Mouse (Mus musculus): Measurements from ENCODE around the gene Slc31a1. TPM values are rescaled to one million over a fixed set of nuclear protein-coding genes. Genes with fewer than 3 reads are reported as not detected.

Slc31a1 gene
- total and polyA plus RNA-seq, 3 experiments: 20.6 to 46.5 (median 37.5) TPM

DNA sequence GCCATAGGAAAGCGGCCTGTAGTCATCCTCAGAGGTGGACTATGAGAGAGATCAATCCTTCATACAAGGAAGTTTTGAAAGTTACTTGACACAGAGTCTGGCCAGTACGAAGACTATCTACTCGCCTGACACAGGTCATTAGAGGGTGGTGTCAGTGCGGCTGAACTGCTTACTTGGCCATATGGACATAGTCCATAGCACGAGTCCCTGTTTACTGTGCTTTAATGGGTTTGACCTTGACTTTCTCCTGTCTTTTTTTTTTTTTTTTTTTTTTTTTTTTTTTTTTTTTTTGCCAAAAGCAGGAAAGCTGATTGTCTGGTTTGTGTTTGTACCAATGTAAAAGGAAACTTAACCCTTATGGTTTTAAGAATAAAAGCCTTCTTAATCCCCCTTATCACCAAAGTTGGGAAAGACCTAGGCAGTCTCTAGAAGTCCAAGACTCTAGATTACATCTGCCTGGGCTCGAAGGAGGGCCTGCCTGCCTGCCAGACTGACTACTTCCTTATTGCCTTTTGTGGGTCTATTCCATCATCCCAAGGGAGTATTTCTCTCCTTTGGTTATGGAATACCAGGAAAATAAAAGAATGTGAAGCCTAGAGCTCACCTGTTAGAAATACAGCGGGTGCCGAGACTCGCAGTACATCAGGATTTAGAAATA, 19.3 kb downstream of the Slc31a1 start:
- Histone ChIP-seq H3K4me3 (ENCODE audit: control insufficient read depth in 1 of 2, insufficient read depth in 1 of 2, low read depth in 2 of 2, low read length in 2 of 2) (no peak overlapping the region), H3K27me3 (ENCODE audit: control insufficient read depth in 1 of 2, insufficient read depth in 2 of 2, low read length in 2 of 2) (no peaks in the 10 kb centered on the region), H3K4me1 (ENCODE audit: control insufficient read depth in 1 of 2, insufficient read depth in 2 of 2, low read length in 2 of 2) (peaks cover 10 to 14% of the 10 kb centered on the region in 2 experiments), H3K27ac (ENCODE audit: control insufficient read depth, low read depth, low read length) (no peak overlapping the region), H3K9me3 (replicated peaks; ENCODE audit: insufficient read depth, low read length) (no peaks in the 10 kb centered on the region), H3K9ac (ENCODE audit: control insufficient read depth, low read depth, low read length, poor library complexity, severe bottlenecking) (no peak overlapping the region), H3K79me2 (ENCODE audit: control insufficient read depth, insufficient read depth, low read length, poor library complexity) (no peaks in the 10 kb centered on the region; the same call in 1 of the 2 replicates), H3K36me3 (ENCODE audit: control insufficient read depth in 1 of 2, insufficient read depth in 2 of 2, low read length in 2 of 2) (peaks cover 0 to 22% of the 10 kb centered on the region in 2 experiments; a peak in 2 of 4 replicates)
- TF ChIP-seq MEF2A (IDR thresholded peaks at IDR 0.05; ENCODE audit: extremely low read depth, insufficient replicate concordance, low read depth, low read length, poor library complexity, severe bottlenecking) (no peak), TAL1 (IDR thresholded peaks at IDR 0.05; ENCODE audit: low read length) (no peak), BHLHE40 (IDR thresholded peaks at IDR 0.05; ENCODE audit: borderline replicate concordance, low read depth, low read length) (no peak), USF2 (IDR thresholded peaks at IDR 0.05; ENCODE audit: borderline replicate concordance in 1 of 2, insufficient read depth in 1 of 2, low read depth in 1 of 2, low read length in 2 of 2) (no peak), NELFE (IDR thresholded peaks at IDR 0.05; ENCODE audit: low read depth, low read length) (no peak), RAD21 (IDR thresholded peaks at IDR 0.05; ENCODE audit: low read depth, low read length) (no peak), MAX (IDR thresholded peaks at IDR 0.05; ENCODE audit: low read length) (no peak), MYB (IDR thresholded peaks at IDR 0.05; ENCODE audit: low read depth, low read length) (no peak), ELF1 (IDR thresholded peaks at IDR 0.05; ENCODE audit: low read depth, low read length) (no peak)
- DNase-seq (ENCODE audit: low read depth, low spot score): no peak

DNA sequence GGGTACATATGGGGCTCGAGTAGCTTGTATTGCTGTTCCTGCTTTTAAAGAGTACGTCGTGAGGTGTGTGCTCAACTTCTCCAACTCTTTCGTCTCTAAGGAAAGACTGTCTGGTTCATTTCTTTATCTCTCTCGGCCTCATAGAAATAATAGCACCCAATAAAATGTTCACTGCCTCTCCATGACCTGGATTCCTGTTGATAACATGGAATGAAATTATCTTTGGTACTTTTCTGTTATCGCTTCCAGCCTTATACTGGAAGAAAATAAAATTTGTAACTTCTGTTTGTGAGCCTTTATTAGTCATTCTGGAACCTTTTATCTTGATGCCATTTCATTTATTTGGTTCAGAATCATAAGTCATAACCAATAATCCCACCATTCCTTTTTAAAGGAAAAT, 22.7 kb downstream of the Slc31a1 start:
- no peaks in the 10 kb centered on the region; the same call in 1 of the 2 replicates for H3K79me2 ChIP-seq (ENCODE audit: control insufficient read depth, insufficient read depth, low read length, poor library complexity)
- no peak overlapping the region for H3K4me3 ChIP-seq (ENCODE audit: control insufficient read depth in 1 of 2, insufficient read depth in 1 of 2, low read depth in 2 of 2, low read length in 2 of 2)
- H3K4me1 ChIP-seq (ENCODE audit: control insufficient read depth in 1 of 2, insufficient read depth in 2 of 2, low read length in 2 of 2): peaks cover 10 to 14% of the 10 kb centered on the region in 2 experiments
- H3K27me3 ChIP-seq (ENCODE audit: control insufficient read depth in 1 of 2, insufficient read depth in 2 of 2, low read length in 2 of 2): no peaks in the 10 kb centered on the region
- no peak overlapping the region for H3K9ac ChIP-seq (ENCODE audit: control insufficient read depth, low read depth, low read length, poor library complexity, severe bottlenecking)
- TF ChIP-seq TCF12 (IDR thresholded peaks at IDR 0.05; ENCODE audit: low read depth, low read length) (peak; percentile 74), NRF1 (IDR thresholded peaks at IDR 0.05; ENCODE audit: insufficient read depth, low read depth, low read length, poor library complexity, severe bottlenecking) (no peak), BHLHE40 (IDR thresholded peaks at IDR 0.05; ENCODE audit: borderline replicate concordance, low read depth, low read length) (no peak), CHD1 (IDR thresholded peaks at IDR 0.05; ENCODE audit: low read depth, low read length) (no peak), SMC3 (IDR thresholded peaks at IDR 0.05; ENCODE audit: low read depth, low read length) (no peak), ELF1 (IDR thresholded peaks at IDR 0.05; ENCODE audit: low read depth, low read length) (no peak), POLR2AphosphoS2 (IDR thresholded peaks at IDR 0.05; ENCODE audit: low read length) (no peak), MAFK (IDR thresholded peaks at IDR 0.05; ENCODE audit: borderline replicate concordance, low read depth, low read length) (no peak), ZNF384 (IDR thresholded peaks at IDR 0.05; ENCODE audit: low read depth, low read length) (no peak), GATA1 (IDR thresholded peaks at IDR 0.05; ENCODE audit: low read depth, low read length) (peak; percentile 62), MXI1 (IDR thresholded peaks at IDR 0.05; ENCODE audit: low read depth, low read length) (0 out of 2 replicates have a peak, but pooled peaks have one; percentile 21), HCFC1 (IDR thresholded peaks at IDR 0.05; ENCODE audit: low read depth, low read length) (no peak), E2F4 (IDR thresholded peaks at IDR 0.05; ENCODE audit: borderline replicate concordance, low read depth, low read length) (no peak), POLR2A (IDR thresholded peaks at IDR 0.05; ENCODE audit: control insufficient read depth in 1 of 2, insufficient read depth in 1 of 2, low read depth in 1 of 2, low read length in 2 of 2, poor library complexity in 1 of 2) (no peak), POLR2AphosphoS5 (IDR thresholded peaks at IDR 0.05; ENCODE audit: borderline replicate concordance, low read depth, low read length) (no peak), EP300 (IDR thresholded peaks at IDR 0.05; ENCODE audit: low read depth in 1 of 2, low read length in 2 of 2) (peak; percentile 75 to 81), GABPA (IDR thresholded peaks at IDR 0.05; ENCODE audit: low read depth, low read length) (no peak), RCOR1 (IDR thresholded peaks at IDR 0.05; ENCODE audit: low read depth, low read length) (0 out of 2 replicates have a peak, but pooled peaks have one; percentile 14), ETS1 (IDR thresholded peaks at IDR 0.05; ENCODE audit: low read depth, low read length) (peak; percentile 10; the same call in 1 of the 2 replicates)
- H3K9me3 ChIP-seq (replicated peaks; ENCODE audit: insufficient read depth, low read length): no peaks in the 10 kb centered on the region
- H3K27ac ChIP-seq (ENCODE audit: control insufficient read depth, low read depth, low read length): peak overlapping the region; percentile 7; the same call in 1 of the 2 replicates
- peaks cover 9 to 22% of the 10 kb centered on the region in 2 experiments; a peak in 3 of 4 replicates for H3K36me3 ChIP-seq (ENCODE audit: control insufficient read depth in 1 of 2, insufficient read depth in 2 of 2, low read length in 2 of 2)
- peak; percentile 23 for DNase-seq (ENCODE audit: low read depth, low spot score)
